ENCODE assay signal across 28 mouse cellular contexts in genomic region chr13:108839142-108839541, GRCm38 (mm10).
"Had no signal": no experiment of that assay in that cellular context is flagged by ENCODE, and none has a peak within 500 bp of the region (broad histone marks: within the 10 kb centered on the region; RNA-seq: fewer than 3 reads in every experiment).

No protein-coding gene starts in this region.

- H3K36me3 ChIP-seq: embryonic facial prominence, embryonic 10.5 days; embryonic facial prominence, embryonic 12.5 days; embryonic facial prominence, embryonic 13.5 days; embryonic facial prominence, embryonic 15.5 days; forebrain, embryonic 10.5 days; forebrain, embryonic 12.5 days; forebrain, embryonic 15.5 days had no signal

- ATAC-seq: forebrain, embryonic 13.5 days; forebrain, embryonic 14.5 days; forebrain, embryonic 15.5 days; forebrain, embryonic 16.5 days; forebrain, postnatal 0 days had no signal

- H3K4me1 ChIP-seq: embryonic facial prominence, embryonic 10.5 days; embryonic facial prominence, embryonic 12.5 days; embryonic facial prominence, embryonic 13.5 days; embryonic facial prominence, embryonic 15.5 days; forebrain, embryonic 12.5 days; forebrain, embryonic 13.5 days; forebrain, embryonic 15.5 days had no signal

- H3K4me2 ChIP-seq: embryonic facial prominence, embryonic 12.5 days; embryonic facial prominence, embryonic 13.5 days; embryonic facial prominence, embryonic 15.5 days; forebrain, embryonic 12.5 days; forebrain, embryonic 13.5 days; forebrain, embryonic 15.5 days had no signal

- H3K9me3 ChIP-seq: embryonic facial prominence, embryonic 10.5 days; embryonic facial prominence, embryonic 12.5 days; embryonic facial prominence, embryonic 13.5 days; embryonic facial prominence, embryonic 15.5 days; forebrain, embryonic 10.5 days; forebrain, embryonic 12.5 days; forebrain, embryonic 13.5 days; forebrain, embryonic 15.5 days had no signal

- H3K27me3 ChIP-seq: embryonic facial prominence, embryonic 12.5 days; embryonic facial prominence, embryonic 13.5 days; embryonic facial prominence, embryonic 15.5 days; forebrain, embryonic 12.5 days; forebrain, embryonic 13.5 days; forebrain, embryonic 15.5 days had no signal

- DNase-seq: cerebellum, adult 18-20 months; cerebellum, adult 2 months; cerebellum, adult 8-10 months; cerebellum, adult 9-10 months; cerebellum, adult 9-11 months; cerebellum, postnatal 10 days; cerebellum, postnatal 14 days; cerebellum, postnatal 25 days; cerebellum, postnatal 36 days; embryo, embryonic 11 days; forebrain, postnatal 0 days; gastrocnemius, adult 2 months; gastrocnemius, postnatal 10 days; gastrocnemius, postnatal 14 days; gastrocnemius, postnatal 25 days; gastrocnemius, postnatal 36 days; heart, adult 11 months had no signal

- H3K9ac ChIP-seq: embryonic facial prominence, embryonic 12.5 days; embryonic facial prominence, embryonic 13.5 days; embryonic facial prominence, embryonic 15.5 days; forebrain, embryonic 12.5 days; forebrain, embryonic 13.5 days; forebrain, embryonic 15.5 days; forebrain, postnatal 0 days had no signal

- H3K27ac ChIP-seq: embryonic facial prominence, embryonic 10.5 days; embryonic facial prominence, embryonic 12.5 days; embryonic facial prominence, embryonic 13.5 days; embryonic facial prominence, embryonic 15.5 days; forebrain, embryonic 10.5 days; forebrain, embryonic 12.5 days; forebrain, embryonic 13.5 days; forebrain, embryonic 15.5 days; gastrocnemius, adult 2 months had no signal

- H3K4me3 ChIP-seq: embryonic facial prominence, embryonic 10.5 days; embryonic facial prominence, embryonic 12.5 days; embryonic facial prominence, embryonic 13.5 days; embryonic facial prominence, embryonic 15.5 days; erythroblast, embryonic 14.5 days; forebrain, embryonic 10.5 days; forebrain, embryonic 12.5 days; forebrain, embryonic 13.5 days; forebrain, embryonic 15.5 days; gastrocnemius, adult 2 months had no signal
